Mouse (Mus musculus) heart, embryonic 10.5 days (tissue): Measurements from ENCODE around the gene Cdk17. TPM values are rescaled to one million over a fixed set of nuclear protein-coding genes. Genes with fewer than 3 reads are reported as not detected.

Experiments
- DNase-seq: peaks from one replicate; pipeline ENCODE4 v3.0.0-alpha.2; 2017; ENCODE audit warnings: low spot score
- H3K27ac ChIP-seq: fragments of 300-500 bp; sonication (generic); 2 replicates; pipeline ENCODE4 v1.5.1; 2016; ENCODE audit warnings: mild to moderate bottlenecking
- H3K27me3 ChIP-seq: fragments of 300-500 bp; sonication (generic); 2 replicates; pipeline ENCODE4 v1.6.1; 2016; ENCODE audit warnings: mild to moderate bottlenecking; ENCODE audit not compliant: poor library complexity, insufficient read depth, severe bottlenecking
- H3K36me3 ChIP-seq: fragments of 300-500 bp; sonication (generic); 2 replicates; pipeline ENCODE4 v1.6.1; 2016; ENCODE audit warnings: mild to moderate bottlenecking, moderate library complexity
- H3K4me1 ChIP-seq: fragments of 300-500 bp; sonication (generic); 2 replicates; pipeline ENCODE4 v1.6.1; 2016; ENCODE audit warnings: mild to moderate bottlenecking
- H3K4me3 ChIP-seq: fragments of 300-500 bp; sonication (generic); 2 replicates; pipeline ENCODE4 v1.5.1; 2016; ENCODE audit warnings: mild to moderate bottlenecking, moderate library complexity
- H3K9me3 ChIP-seq: fragments of 300-500 bp; sonication (generic); 2 replicates; pipeline ENCODE4 v1.6.1; 2016; ENCODE audit warnings: mild to moderate bottlenecking, moderate library complexity
- WGBS: fragments of 180-500 bp; shearing (Covaris S2); methylation state at CpG from one replicate; pipeline ENCODE4 v1.1.7; 2016; 5-methylcytosine and 5-hydroxymethylcytosine counted together
- polyA plus RNA-seq: library from polyadenylated mRNA; unstranded; fragments of >200 nt; fragmentation: Nextera tagmentation; extraction: Ambion mirVana; gene quantifications from 2 replicates; pipeline ENCODE4 v1.2.1, GENCODE M21; 2016

The Cdk17 gene
- 16.4 and 20.0 TPM in 2 replicates for polyA plus RNA-seq

DNA sequence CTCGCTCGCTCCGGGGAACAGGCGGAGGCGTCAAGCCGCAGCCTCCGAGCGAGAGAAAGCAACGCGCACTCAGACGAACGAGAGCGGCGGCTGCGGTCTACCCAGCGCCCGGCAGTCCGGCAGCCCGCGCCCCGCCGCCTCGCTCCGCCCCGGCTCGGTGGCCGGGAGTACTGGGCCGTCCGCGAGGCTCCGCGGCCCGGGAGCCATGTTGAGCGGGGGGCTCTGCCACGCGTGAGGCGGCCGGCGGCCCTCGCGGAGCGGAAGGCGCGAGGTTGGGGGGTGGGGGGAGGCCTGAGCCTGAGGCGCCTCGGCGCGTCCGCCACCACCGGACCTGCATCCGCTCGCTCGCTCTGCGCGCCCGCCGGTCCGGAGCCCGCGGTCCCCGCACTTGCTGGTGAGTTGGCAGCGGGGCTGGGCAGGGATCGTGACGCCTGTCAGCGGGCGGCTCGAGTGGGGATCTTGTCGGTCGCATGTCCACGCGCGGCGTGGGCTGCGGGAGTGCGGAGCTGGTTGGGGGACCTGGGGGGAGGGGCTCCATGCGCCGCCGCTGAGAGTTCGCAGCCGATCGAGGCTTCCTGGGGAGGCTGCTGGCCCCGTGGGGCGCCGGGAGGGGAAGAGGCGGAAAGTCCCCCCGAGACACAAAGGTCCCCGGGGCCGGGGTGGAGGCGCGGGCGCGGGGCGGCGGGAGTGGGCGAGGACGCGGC, at the start of gene Cdk17:
Gene Cdk17, plus strand, starts transcription at position 69 of the 704 bp plus-strand sequence.
- H3K27me3 ChIP-seq = no peaks in the 10 kb centered on the region
- peak; percentile 81 for DNase-seq
- H3K9me3 ChIP-seq = no peaks in the 10 kb centered on the region
- peak within 1 kb of the TSS; percentile 85 for H3K4me3 ChIP-seq
- peak within 1 kb of the TSS; percentile 99 for H3K27ac ChIP-seq
- under 1% methylated on average over 97 of the region's 97 CpGs for WGBS
- H3K36me3 ChIP-seq = no peaks in the 10 kb centered on the region
- peaks cover 15% of the 10 kb centered on the region for H3K4me1 ChIP-seq

DNA sequence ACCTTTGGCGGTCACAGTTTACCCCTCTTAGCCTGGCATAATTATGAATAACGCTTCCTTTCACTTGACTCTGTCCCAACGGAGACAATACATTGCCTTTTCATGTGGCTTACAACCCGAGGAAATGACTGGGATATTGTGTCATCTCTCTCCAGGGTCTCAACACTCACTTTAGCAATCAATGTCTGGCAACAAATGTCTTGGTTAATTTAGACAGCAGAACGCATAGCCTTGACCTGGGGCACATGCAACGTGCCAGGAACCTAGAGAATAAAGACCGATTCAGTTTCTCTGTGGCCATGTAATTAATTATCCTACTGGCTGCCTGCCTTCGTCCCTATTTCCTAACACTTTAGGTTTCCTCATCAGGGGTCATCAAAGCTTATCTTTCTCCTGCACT, 49.3 kb upstream of the Cdk17 start:
- no peak overlapping the region for H3K4me3 ChIP-seq
- no peaks in the 10 kb centered on the region for H3K27me3 ChIP-seq
- no peaks in the 10 kb centered on the region for H3K4me1 ChIP-seq
- 76% methylated on average over 8 of the region's 8 CpGs for WGBS
- no peak for DNase-seq
- H3K36me3 ChIP-seq = no peaks in the 10 kb centered on the region
- H3K9me3 ChIP-seq = no peaks in the 10 kb centered on the region
- no peak overlapping the region for H3K27ac ChIP-seq

DNA sequence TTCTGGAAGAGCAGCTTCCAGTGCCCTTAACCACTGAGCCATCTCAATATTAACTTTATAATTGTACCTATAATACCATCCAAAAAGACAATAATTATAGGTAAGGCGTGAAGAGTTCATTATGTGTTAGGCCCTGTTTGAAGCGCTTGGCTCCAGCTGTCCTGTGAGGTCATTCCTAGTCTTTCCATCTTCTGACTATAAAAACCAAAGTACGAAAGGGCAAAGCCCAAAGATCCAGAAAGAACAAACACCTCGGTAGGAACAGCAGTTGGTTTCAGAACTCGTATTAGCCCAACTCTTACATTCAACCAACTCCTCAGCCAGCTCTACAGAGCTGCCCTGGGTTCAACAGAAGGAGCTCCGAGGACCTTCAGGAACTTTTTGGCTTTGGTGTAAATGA, 48.7 kb upstream of the Cdk17 start:
- Histone ChIP-seq H3K36me3 (no peaks in the 10 kb centered on the region), H3K4me1 (no peaks in the 10 kb centered on the region), H3K4me3 (no peak overlapping the region), H3K9me3 (no peaks in the 10 kb centered on the region), H3K27me3 (no peaks in the 10 kb centered on the region), H3K27ac (no peak overlapping the region)
- 84% methylated on average over 6 of the region's 6 CpGs for WGBS
- no peak for DNase-seq

DNA sequence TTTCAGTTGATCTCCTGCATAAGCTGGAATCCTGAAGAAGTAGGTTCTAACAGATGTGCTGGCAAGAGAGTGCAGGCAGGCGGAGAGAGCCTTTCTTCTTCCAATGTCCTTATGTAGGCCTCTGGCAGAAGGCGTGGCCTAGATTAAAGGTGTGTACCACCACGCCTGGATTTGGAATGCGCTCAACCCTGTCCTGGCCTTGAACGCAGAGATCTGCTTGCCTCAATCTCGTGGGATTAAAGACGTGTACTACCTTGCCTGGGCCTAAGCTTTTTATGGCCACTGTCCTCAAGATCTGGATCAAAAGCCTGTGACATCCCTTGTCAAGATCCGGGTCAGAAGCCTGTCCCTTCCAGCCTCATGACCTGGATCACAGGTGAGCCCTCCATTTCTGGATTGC, 46.7 kb upstream of the Cdk17 start:
- no peak overlapping the region for H3K27ac ChIP-seq
- no peak for DNase-seq
- H3K4me1 ChIP-seq = no peaks in the 10 kb centered on the region
- H3K36me3 ChIP-seq = no peaks in the 10 kb centered on the region
- H3K4me3 ChIP-seq = no peak overlapping the region
- no peaks in the 10 kb centered on the region for H3K9me3 ChIP-seq
- 78% methylated on average over 8 of the region's 8 CpGs for WGBS
- H3K27me3 ChIP-seq = no peaks in the 10 kb centered on the region

DNA sequence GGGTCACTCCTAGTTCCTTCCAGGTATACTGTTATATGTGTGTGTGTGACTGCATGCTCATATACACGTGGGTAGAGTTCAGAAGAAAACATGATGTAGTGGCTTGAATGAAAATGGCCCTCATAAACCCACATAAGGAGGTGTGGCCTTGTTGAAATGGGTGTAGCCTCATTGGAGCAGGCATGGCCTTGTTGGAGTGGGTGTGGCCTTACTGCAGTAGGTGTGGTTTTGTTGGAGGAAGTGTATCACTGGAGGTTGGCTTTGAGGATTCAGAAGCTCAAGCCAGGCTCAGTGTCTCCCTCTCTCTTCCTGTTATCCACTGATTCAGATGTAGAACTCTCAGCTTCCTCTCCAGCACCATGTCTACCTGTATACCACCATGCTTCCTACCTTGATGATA, 45.9 kb upstream of the Cdk17 start:
- DNase-seq = no peak

DNA sequence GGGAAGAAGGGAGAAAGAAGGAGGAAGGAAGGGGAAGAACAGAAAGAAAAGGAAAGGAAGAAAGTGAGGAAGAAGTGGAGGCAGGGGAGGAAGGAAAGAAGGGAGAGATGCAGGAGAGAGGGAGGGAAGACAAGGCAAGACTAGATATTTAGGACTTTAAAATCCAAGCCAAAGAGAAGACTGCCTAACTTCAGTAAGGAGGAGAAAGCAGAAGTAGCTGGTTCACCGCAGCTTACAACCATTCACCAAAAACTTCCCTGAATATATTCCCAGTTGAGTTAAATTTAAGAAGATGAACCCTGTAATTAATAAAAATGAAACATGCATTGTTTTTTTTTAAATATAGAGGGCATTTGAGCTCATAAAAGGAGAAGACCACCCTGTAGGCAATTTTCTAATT, 44.9 kb upstream of the Cdk17 start:
- Histone ChIP-seq H3K4me1 (no peaks in the 10 kb centered on the region), H3K9me3 (no peaks in the 10 kb centered on the region), H3K27me3 (no peaks in the 10 kb centered on the region), H3K4me3 (no peak overlapping the region), H3K27ac (no peak overlapping the region), H3K36me3 (no peaks in the 10 kb centered on the region)
- no peak for DNase-seq
- 90% methylated on average over 1 of the region's 1 CpGs for WGBS

More for the DNA sequence above, 45.9 kb upstream of the Cdk17 start:
- Histone ChIP-seq H3K27me3 (no peaks in the 10 kb centered on the region), H3K36me3 (no peaks in the 10 kb centered on the region), H3K4me1 (no peaks in the 10 kb centered on the region), H3K4me3 (no peak overlapping the region), H3K27ac (no peak overlapping the region), H3K9me3 (no peaks in the 10 kb centered on the region)
- 61% methylated on average over 1 of the region's 1 CpGs for WGBS

DNA sequence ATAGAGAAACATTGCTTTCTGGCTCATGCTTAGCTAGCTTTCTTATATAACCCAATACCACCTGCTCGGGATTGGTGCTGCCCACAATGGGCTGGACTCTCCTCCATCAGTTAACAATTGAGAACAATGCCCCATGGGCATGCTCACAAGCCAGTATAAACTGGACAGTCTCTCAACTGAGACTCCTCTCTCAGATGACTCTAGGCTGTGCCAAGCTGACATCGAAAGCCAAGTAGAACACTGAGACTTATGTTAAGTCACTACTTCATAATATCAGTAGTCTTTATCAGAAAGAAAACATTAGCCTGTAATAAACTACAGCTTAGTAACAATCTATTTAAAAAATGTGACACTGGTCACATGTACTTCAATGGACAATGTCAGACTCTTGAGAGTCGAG, 44.0 kb upstream of the Cdk17 start:
- 77% methylated on average over 3 of the region's 3 CpGs for WGBS
- Histone ChIP-seq H3K9me3 (no peaks in the 10 kb centered on the region), H3K27ac (no peak overlapping the region)

DNA sequence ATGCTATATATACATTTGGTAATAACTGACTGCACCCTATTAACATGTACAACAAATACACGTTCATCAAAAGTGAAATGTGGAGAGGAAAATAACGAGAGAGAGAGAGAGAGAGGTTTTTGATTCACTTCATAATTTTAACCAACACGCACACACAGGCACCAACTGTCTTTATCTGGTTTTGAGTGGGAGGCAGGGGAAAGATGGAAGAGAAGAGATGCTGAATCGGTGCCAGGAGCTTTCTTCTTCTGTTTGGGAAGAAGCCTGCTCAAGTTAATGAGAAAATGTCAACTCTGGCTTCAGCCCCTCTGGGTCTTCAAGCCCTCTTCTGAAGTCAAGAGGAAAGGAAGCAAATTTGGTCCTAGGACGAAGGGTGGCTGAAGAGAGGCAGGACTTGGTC, 40.9 kb upstream of the Cdk17 start:
- H3K27ac ChIP-seq = no peak overlapping the region
- WGBS = 83% methylated on average over 5 of the region's 5 CpGs
- H3K4me3 ChIP-seq = no peak overlapping the region
- H3K27me3 ChIP-seq = no peaks in the 10 kb centered on the region
- no peaks in the 10 kb centered on the region for H3K36me3 ChIP-seq
- DNase-seq = no peak
- no peaks in the 10 kb centered on the region for H3K4me1 ChIP-seq
- H3K9me3 ChIP-seq = no peaks in the 10 kb centered on the region

More for the DNA sequence above, 44.0 kb upstream of the Cdk17 start:
- no peaks in the 10 kb centered on the region for H3K27me3 ChIP-seq
- DNase-seq = no peak
- no peaks in the 10 kb centered on the region for H3K4me1 ChIP-seq
- H3K4me3 ChIP-seq = no peak overlapping the region
- H3K36me3 ChIP-seq = no peaks in the 10 kb centered on the region

DNA sequence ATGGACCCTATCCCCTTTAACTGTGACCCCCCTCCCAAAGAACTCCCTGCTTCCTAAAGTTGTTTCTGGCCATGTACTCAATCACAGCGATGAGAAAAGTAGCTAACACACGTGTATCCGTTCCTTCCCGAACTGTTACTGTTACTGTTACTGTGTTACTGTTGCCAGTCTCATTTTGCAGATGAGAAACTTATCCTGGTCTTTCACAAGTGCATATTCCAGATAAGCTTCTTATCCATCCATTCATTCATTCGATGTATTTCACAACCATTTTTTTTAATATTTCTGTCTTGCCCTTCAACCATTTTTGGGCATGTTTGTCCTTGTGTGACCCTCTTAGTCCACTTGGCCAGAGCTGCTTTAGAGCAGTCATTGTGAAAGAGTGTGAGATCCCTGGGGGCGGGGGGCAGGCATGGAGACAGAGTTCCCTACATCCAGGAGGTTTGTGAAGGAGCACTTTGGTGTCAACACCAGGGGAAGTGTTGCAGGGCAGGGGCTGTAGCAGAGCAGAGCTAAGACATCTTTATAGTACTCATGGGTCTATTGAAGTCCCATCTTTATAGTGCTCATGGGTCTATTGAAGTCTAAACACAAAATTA, 39.3 kb upstream of the Cdk17 start:
- DNase-seq = no peak
- Histone ChIP-seq H3K9me3 (no peaks in the 10 kb centered on the region), H3K4me1 (no peaks in the 10 kb centered on the region), H3K4me3 (no peak overlapping the region), H3K36me3 (no peaks in the 10 kb centered on the region), H3K27me3 (no peaks in the 10 kb centered on the region), H3K27ac (no peak overlapping the region)
- WGBS = 88% methylated on average over 6 of the region's 6 CpGs

DNA sequence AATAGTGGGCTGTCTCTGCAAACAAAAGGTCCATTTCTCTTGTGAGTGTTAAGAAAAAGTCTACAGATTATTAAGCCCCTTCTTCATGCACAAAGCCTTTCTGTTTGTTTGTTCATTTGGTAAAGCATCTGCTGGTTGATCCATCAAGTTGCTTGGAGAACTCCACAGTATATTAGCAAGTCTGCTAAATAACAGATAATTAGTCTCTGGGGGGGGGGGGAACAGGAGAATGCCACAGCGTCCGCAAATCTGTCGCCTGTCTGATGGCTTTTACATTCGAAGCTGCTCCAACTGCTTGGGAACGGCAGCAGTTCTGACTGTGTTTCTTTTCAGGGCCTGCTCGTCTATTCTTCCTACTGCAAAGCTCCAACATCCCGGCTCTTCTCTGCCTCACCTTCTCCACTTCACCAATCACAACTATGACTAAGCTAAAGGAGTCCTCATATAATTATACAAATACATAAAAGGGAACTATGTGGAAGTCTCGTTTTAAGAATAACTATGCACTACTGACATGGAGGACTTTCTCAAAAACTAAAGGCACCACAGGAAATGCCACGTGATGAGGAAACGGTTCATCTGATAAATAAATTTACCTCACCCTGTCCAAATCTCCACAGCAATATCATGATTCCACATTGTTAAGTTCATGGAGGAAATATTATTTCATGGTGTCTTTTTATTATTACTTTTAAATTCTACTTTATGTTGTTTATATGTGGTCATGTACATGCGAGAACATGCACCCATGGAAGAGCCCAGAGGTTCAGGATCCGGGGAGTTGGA, 38.1 kb upstream of the Cdk17 start:
- no peaks in the 10 kb centered on the region for H3K27me3 ChIP-seq
- H3K27ac ChIP-seq = peak overlapping the region; percentile 38; the same call in 1 of the 2 replicates
- no peaks in the 10 kb centered on the region for H3K4me1 ChIP-seq
- no peaks in the 10 kb centered on the region for H3K36me3 ChIP-seq
- no peaks in the 10 kb centered on the region for H3K9me3 ChIP-seq
- H3K4me3 ChIP-seq = no peak overlapping the region
- WGBS = 70% methylated on average over 12 of the region's 12 CpGs
- DNase-seq = no peak

DNA sequence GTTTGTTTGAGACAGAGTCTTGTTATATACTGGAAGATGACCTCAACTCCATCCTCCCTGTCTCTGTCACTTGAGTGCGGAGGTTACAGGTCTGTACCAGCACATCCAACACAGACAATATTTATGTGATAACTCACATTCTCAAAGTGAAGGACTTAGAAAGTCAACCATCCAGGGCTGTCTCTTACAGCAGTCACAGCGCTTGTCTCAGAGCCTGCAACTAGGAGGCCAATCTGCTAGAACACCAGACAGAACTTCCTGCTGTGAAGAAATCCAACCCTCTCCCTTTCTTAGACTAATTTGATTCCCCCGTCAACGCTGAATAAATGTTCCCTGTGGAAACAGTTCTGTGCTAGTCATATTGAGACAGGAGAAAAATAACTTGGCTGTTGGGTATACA, 37.4 kb upstream of the Cdk17 start:
- 73% methylated on average over 4 of the region's 4 CpGs for WGBS
- peak overlapping the region; percentile 56; the same call in 1 of the 2 replicates for H3K27ac ChIP-seq
- H3K4me1 ChIP-seq = no peaks in the 10 kb centered on the region

DNA sequence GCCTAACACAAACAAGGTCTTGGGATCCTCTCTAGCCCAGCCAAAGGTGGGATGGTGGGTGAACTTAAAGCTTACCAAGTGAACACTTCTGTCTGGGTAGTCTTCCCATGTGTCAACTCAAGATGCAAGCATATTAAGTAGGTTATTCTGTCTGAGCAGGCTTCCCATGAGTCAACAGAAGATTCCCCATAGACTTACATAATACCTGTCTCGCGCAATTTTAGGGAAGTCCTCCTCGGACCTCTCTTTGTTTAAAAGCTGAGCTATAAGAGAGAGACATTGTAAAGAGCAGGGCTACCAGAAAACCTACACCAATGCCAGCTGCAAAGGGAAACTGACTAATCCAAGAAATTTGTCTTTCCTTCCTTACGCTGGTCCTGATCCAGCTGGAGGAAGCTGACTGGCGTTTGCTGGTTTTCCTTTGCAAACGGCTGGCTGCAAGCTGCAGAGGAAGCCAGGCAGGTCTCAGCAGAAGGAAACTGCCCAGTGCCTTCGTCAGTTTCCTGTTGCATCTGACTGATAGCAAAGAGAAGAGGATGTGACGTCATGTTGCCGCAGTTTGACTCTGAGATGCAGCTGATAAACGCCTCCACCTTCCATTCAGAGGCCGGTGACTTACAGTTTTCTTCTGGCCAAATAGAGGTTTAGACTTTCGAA, 36.6 kb upstream of the Cdk17 start:
- peak overlapping the region; percentile 56; the same call in 1 of the 2 replicates for H3K27ac ChIP-seq
- 0 out of 2 replicates have a peak overlapping the region, but pooled peaks have one; percentile 24 for H3K4me3 ChIP-seq
- H3K9me3 ChIP-seq = no peaks in the 10 kb centered on the region
- H3K4me1 ChIP-seq = no peaks in the 10 kb centered on the region
- no peaks in the 10 kb centered on the region for H3K27me3 ChIP-seq
- no peaks in the 10 kb centered on the region for H3K36me3 ChIP-seq
- WGBS = 51% methylated on average over 12 of the region's 12 CpGs
- DNase-seq = peak; percentile 81

More for the DNA sequence above, 37.4 kb upstream of the Cdk17 start:
- no peaks in the 10 kb centered on the region for H3K27me3 ChIP-seq
- H3K36me3 ChIP-seq = no peaks in the 10 kb centered on the region
- no peak for DNase-seq
- H3K9me3 ChIP-seq = no peaks in the 10 kb centered on the region
- H3K4me3 ChIP-seq = no peak overlapping the region
